Mouse (Mus musculus) adrenal gland, postnatal 10 days (tissue): ENCODE measurements at regions not wholly inside any gene's neighbourhood (a gene's known extent, or its start where the extent isn't known, plus 50 kb on each side); places are given as distances from the start of the nearest gene placed in this dataset.
A peak's percentile ranks its signal among the peaks of the same experiment; 100 is the strongest.
"Not testable (repeated sequence)": the region's sequence is repeated elsewhere in the genome, so short reads cannot be mapped to it uniquely, and the experiment has no call there.

Experiments used
- DNase-seq: peaks from one replicate; pipeline ENCODE4 v3.0.0; 2021; ENCODE audit warnings: mixed read lengths

- not testable (repeated sequence) for DNase-seq
These were observed 80.2 kb upstream of the Defb33 start for GRCm38 (mm10) chr8:20812164-20812872.

- not testable (repeated sequence) for DNase-seq
These were observed 79.0 kb upstream of the Defb33 start for GRCm38 (mm10) chr8:20813493-20813892.

GRCm38 (mm10) chr8:20822434-20822833 is 70.0 kb upstream of the Defb33 start:
- DNase-seq, result peak; percentile 32

DNA sequence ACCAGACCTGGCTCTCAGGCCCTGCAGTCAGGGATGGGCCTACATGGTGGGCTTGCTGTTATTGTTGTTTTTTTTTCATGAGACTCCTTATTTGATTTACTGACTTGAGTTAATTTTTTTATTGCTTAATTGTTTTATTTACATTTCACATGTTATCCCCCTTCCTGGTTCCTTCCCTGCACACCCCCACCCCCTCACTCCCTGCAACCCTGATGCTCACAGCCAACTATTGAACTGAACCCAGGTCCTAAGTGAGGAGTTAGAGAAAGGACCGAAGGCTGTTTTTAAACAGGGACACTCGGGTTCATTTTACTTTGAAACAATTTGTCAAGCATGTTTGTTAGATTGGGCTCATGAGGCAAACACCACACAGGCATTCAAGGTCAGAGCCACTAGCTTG is 69.2 kb upstream of the Defb33 start:
- DNase-seq, result peak; percentile 21

DNA sequence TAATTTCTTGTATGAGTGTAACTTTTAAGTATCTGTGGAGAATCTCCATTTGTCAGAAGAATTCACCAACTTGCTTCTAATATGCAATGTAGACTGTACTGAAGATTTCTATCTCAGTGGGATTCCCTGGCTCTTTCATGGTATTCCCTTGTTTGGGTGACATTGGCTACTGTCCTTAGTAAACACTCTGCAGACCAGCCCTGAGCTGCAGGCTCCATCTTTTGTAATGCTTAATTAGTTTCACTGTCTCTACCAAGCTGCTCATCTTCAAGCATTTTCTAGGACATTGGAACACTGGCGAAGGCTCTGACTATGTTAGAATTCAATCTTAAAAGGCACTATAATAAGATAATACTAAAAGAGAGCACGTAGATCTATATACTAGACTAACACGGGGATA is 53.0 kb upstream of the Defb33 start:
- not testable (repeated sequence) for DNase-seq
